Comparison of ENCODE assay signal across 17 mouse cellular contexts in genomic region chr2:178979451-178979850, GRCm38 (mm10).
"Had no signal": no experiment of that assay in that cellular context is flagged by ENCODE, and none has a peak within 500 bp of the region (broad histone marks: within the 10 kb centered on the region; RNA-seq: fewer than 3 reads in every experiment).

No protein-coding gene starts in this region.

- H3K27ac ChIP-seq: lung, embryonic 15.5 days; macrophage; midbrain, embryonic 13.5 days; midbrain, embryonic 15.5 days; neural tube, embryonic 12.5 days; stomach, embryonic 15.5 days; stomach, postnatal 0 days had no signal

- ATAC-seq: lung, postnatal 0 days; midbrain, embryonic 13.5 days; midbrain, embryonic 15.5 days had no signal

- H3K9ac ChIP-seq: lung, embryonic 15.5 days; midbrain, embryonic 13.5 days; midbrain, embryonic 15.5 days; neural tube, embryonic 12.5 days; stomach, embryonic 15.5 days had no signal

- H3K4me1 ChIP-seq: megakaryocyte, embryonic 14.5 days; neural tube, embryonic 12.5 days; stomach, embryonic 15.5 days had no signal

- H3K27me3 ChIP-seq: lung, embryonic 15.5 days; megakaryocyte, embryonic 14.5 days; midbrain, embryonic 13.5 days; midbrain, embryonic 15.5 days; neural tube, embryonic 12.5 days; stomach, embryonic 15.5 days had no signal

- H3K9me3 ChIP-seq: lung, embryonic 15.5 days; midbrain, embryonic 13.5 days; midbrain, embryonic 15.5 days; neural tube, embryonic 12.5 days; stomach, embryonic 15.5 days had no signal

- H3K4me2 ChIP-seq: lung, embryonic 15.5 days; midbrain, embryonic 11.5 days; midbrain, embryonic 13.5 days; midbrain, embryonic 15.5 days; neural tube, embryonic 12.5 days; stomach, embryonic 15.5 days had no signal

- H3K36me3 ChIP-seq: lung, embryonic 15.5 days; midbrain, embryonic 13.5 days; midbrain, embryonic 15.5 days; neural tube, embryonic 12.5 days; stomach, embryonic 15.5 days had no signal

- H3K4me3 ChIP-seq: lung, embryonic 15.5 days; midbrain, embryonic 13.5 days; midbrain, embryonic 15.5 days; neural tube, embryonic 12.5 days; stomach, embryonic 15.5 days had no signal

- DNase-seq: lung, adult 2 months; lung, postnatal 14 days; lung, postnatal 36 days; right cerebral cortex, postnatal 14 days; thymus, adult 2 months; thymus, postnatal 25 days; thymus, postnatal 4 days had no signal
